Mouse (Mus musculus): ENCODE measurements around the gene Eif2d. TPM values are rescaled to one million over a fixed set of nuclear protein-coding genes. Genes with fewer than 3 reads are reported as not detected.
A peak's percentile ranks its signal among the peaks of the same experiment; 100 is the strongest.

Eif2d gene
- total and polyA plus RNA-seq, 3 experiments = 25.8 to 37.1 (median 34.7) TPM

GRCm38 (mm10) chr1:131199118-131199821 lies 46.3 kb downstream of the Eif2d start:
- Histone ChIP-seq H3K79me2 (replicated peaks; ENCODE audit: control insufficient read depth, insufficient read depth, low read length) (no peaks in the 10 kb centered on the region), H3K36me3 (ENCODE audit: control insufficient read depth, insufficient read depth, low read length) (no peaks in the 10 kb centered on the region), H3K9ac (ENCODE audit: low read depth, low read length) (no peak overlapping the region), H3K27ac (peak overlapping the region; percentile 17; the same call in 1 of the 2 replicates), H3K4me3 (no peak overlapping the region), H3K4me1 (ENCODE audit: control insufficient read depth, insufficient read depth, low read length) (no peaks in the 10 kb centered on the region; the same call in 1 of the 2 replicates), H3K27me3 (ENCODE audit: control insufficient read depth, insufficient read depth, low read length) (no peaks in the 10 kb centered on the region)
- TF ChIP-seq CTCF (IDR thresholded peaks at IDR 0.05) (no peak), EP300 (IDR thresholded peaks at IDR 0.05; ENCODE audit: insufficient read depth, low read depth, low read length) (no peak), POLR2A (IDR thresholded peaks at IDR 0.05; ENCODE audit: insufficient read depth, low read depth, low read length) (no peak)
- peak in 1 of 2 experiments; percentile 36 for DNase-seq
- WGBS = 78% methylated on average over 18 of the region's 18 CpGs
- intact Hi-C loops (cut with DNase I) = no loop called here

- H3K27ac ChIP-seq = no peak overlapping the region
- no peak overlapping the region for H3K4me3 ChIP-seq
- no peaks in the 10 kb centered on the region for H3K36me3 ChIP-seq (ENCODE audit: control insufficient read depth, insufficient read depth, low read length)
- intact Hi-C loops (cut with DNase I) = no loop called here
- H3K79me2 ChIP-seq (replicated peaks; ENCODE audit: control insufficient read depth, insufficient read depth, low read length) = no peaks in the 10 kb centered on the region
- WGBS = 62% methylated on average over 12 of the region's 12 CpGs
- H3K4me1 ChIP-seq (ENCODE audit: control insufficient read depth, insufficient read depth, low read length) = no peaks in the 10 kb centered on the region; the same call in 1 of the 2 replicates
- DNase-seq = peak; percentile 62 to 85
- H3K9ac ChIP-seq (ENCODE audit: low read depth, low read length) = no peak overlapping the region
- TF ChIP-seq CTCF (IDR thresholded peaks at IDR 0.05) = peak; percentile 21; the same call in 1 of the 2 replicates
- TF ChIP-seq POLR2A (IDR thresholded peaks at IDR 0.05; ENCODE audit: insufficient read depth, low read depth, low read length) = no peak
- H3K27me3 ChIP-seq (ENCODE audit: control insufficient read depth, insufficient read depth, low read length) = no peaks in the 10 kb centered on the region
These were observed 47.0 kb downstream of the Eif2d start for GRCm38 (mm10) chr1:131199976-131200375.

- no peaks in the 10 kb centered on the region; the same call in 1 of the 2 replicates for H3K4me1 ChIP-seq (ENCODE audit: control insufficient read depth, insufficient read depth, low read length)
- no peak overlapping the region for H3K27ac ChIP-seq
- H3K9ac ChIP-seq (ENCODE audit: low read depth, low read length) = no peak overlapping the region
- H3K4me3 ChIP-seq = no peak overlapping the region
- 63% methylated on average over 10 of the region's 10 CpGs for WGBS
- TF ChIP-seq POLR2A (IDR thresholded peaks at IDR 0.05; ENCODE audit: insufficient read depth, low read depth, low read length) = no peak
- TF ChIP-seq CTCF (IDR thresholded peaks at IDR 0.05) = no peak
- no peak for TF ChIP-seq EP300 (IDR thresholded peaks at IDR 0.05; ENCODE audit: insufficient read depth, low read depth, low read length)
- H3K36me3 ChIP-seq (ENCODE audit: control insufficient read depth, insufficient read depth, low read length) = no peaks in the 10 kb centered on the region
- no peaks in the 10 kb centered on the region for H3K79me2 ChIP-seq (replicated peaks; ENCODE audit: control insufficient read depth, insufficient read depth, low read length)
- DNase-seq = peak in 1 of 2 experiments; percentile 15
- no peaks in the 10 kb centered on the region for H3K27me3 ChIP-seq (ENCODE audit: control insufficient read depth, insufficient read depth, low read length)
- intact Hi-C loops (cut with DNase I) = no loop called here
These were observed 47.6 kb downstream of the Eif2d start for GRCm38 (mm10) chr1:131200588-131200987.

- Histone ChIP-seq H3K9ac (ENCODE audit: low read depth, low read length) (no peak overlapping the region), H3K36me3 (ENCODE audit: control insufficient read depth, insufficient read depth, low read length) (no peaks in the 10 kb centered on the region), H3K4me3 (no peak overlapping the region), H3K4me1 (ENCODE audit: control insufficient read depth, insufficient read depth, low read length) (no peaks in the 10 kb centered on the region), H3K79me2 (replicated peaks; ENCODE audit: control insufficient read depth, insufficient read depth, low read length) (no peaks in the 10 kb centered on the region), H3K27me3 (ENCODE audit: control insufficient read depth, insufficient read depth, low read length) (no peaks in the 10 kb centered on the region), H3K27ac (no peak overlapping the region)
- intact Hi-C loops (cut with DNase I) = no loop called here
- TF ChIP-seq CTCF (IDR thresholded peaks at IDR 0.05) (no peak), POLR2A (IDR thresholded peaks at IDR 0.05; ENCODE audit: insufficient read depth, low read depth, low read length) (no peak), EP300 (IDR thresholded peaks at IDR 0.05; ENCODE audit: insufficient read depth, low read depth, low read length) (no peak)
- WGBS = 84% methylated on average over 4 of the region's 4 CpGs
- DNase-seq = no peak
These were observed 48.4 kb downstream of the Eif2d start for GRCm38 (mm10) chr1:131201391-131201790.

GRCm38 (mm10) chr1:131204461-131204860 lies 51.5 kb downstream of the Eif2d start:
- 56% methylated on average over 8 of the region's 8 CpGs for WGBS

GRCm38 (mm10) chr1:131206342-131206741 lies 53.4 kb downstream of the Eif2d start:
- TF ChIP-seq EP300 (IDR thresholded peaks at IDR 0.05; ENCODE audit: insufficient read depth, low read depth, low read length) (no peak), POLR2A (IDR thresholded peaks at IDR 0.05; ENCODE audit: insufficient read depth, low read depth, low read length) (no peak), CTCF (IDR thresholded peaks at IDR 0.05) (no peak)
- 65% methylated on average over 5 of the region's 5 CpGs for WGBS
- intact Hi-C loops (cut with DNase I) = loop anchor here (5.0 kb wide), 1 partner anchor 89 kb away; no protein-coding TSS in a partner anchor

More at GRCm38 (mm10) chr1:131204461-131204860, 51.5 kb downstream of the Eif2d start:
- H3K9ac ChIP-seq (ENCODE audit: low read depth, low read length) = no peak overlapping the region
- no peaks in the 10 kb centered on the region for H3K4me1 ChIP-seq (ENCODE audit: control insufficient read depth, insufficient read depth, low read length)
- H3K27ac ChIP-seq = no peak overlapping the region
- no peak for TF ChIP-seq POLR2A (IDR thresholded peaks at IDR 0.05; ENCODE audit: insufficient read depth, low read depth, low read length)
- no peak for TF ChIP-seq CTCF (IDR thresholded peaks at IDR 0.05)
- TF ChIP-seq EP300 (IDR thresholded peaks at IDR 0.05; ENCODE audit: insufficient read depth, low read depth, low read length) = no peak
- no peaks in the 10 kb centered on the region for H3K36me3 ChIP-seq (ENCODE audit: control insufficient read depth, insufficient read depth, low read length)
- H3K4me3 ChIP-seq = no peak overlapping the region
- H3K79me2 ChIP-seq (replicated peaks; ENCODE audit: control insufficient read depth, insufficient read depth, low read length) = no peaks in the 10 kb centered on the region
- intact Hi-C loops (cut with DNase I) = no loop called here
- no peak for DNase-seq
- H3K27me3 ChIP-seq (ENCODE audit: control insufficient read depth, insufficient read depth, low read length) = no peaks in the 10 kb centered on the region

More at GRCm38 (mm10) chr1:131206342-131206741, 53.4 kb downstream of the Eif2d start:
- Histone ChIP-seq H3K36me3 (ENCODE audit: control insufficient read depth, insufficient read depth, low read length) (no peaks in the 10 kb centered on the region), H3K79me2 (replicated peaks; ENCODE audit: control insufficient read depth, insufficient read depth, low read length) (no peaks in the 10 kb centered on the region), H3K9ac (ENCODE audit: low read depth, low read length) (no peak overlapping the region), H3K4me3 (no peak overlapping the region), H3K27me3 (ENCODE audit: control insufficient read depth, insufficient read depth, low read length) (no peaks in the 10 kb centered on the region), H3K27ac (no peak overlapping the region), H3K4me1 (ENCODE audit: control insufficient read depth, insufficient read depth, low read length) (no peaks in the 10 kb centered on the region)
- no peak for DNase-seq

All from heart, adult 2 months (tissue).